Mouse (Mus musculus): Measurements from ENCODE around the gene Aldh3a1.

The Aldh3a1 gene

DNA sequence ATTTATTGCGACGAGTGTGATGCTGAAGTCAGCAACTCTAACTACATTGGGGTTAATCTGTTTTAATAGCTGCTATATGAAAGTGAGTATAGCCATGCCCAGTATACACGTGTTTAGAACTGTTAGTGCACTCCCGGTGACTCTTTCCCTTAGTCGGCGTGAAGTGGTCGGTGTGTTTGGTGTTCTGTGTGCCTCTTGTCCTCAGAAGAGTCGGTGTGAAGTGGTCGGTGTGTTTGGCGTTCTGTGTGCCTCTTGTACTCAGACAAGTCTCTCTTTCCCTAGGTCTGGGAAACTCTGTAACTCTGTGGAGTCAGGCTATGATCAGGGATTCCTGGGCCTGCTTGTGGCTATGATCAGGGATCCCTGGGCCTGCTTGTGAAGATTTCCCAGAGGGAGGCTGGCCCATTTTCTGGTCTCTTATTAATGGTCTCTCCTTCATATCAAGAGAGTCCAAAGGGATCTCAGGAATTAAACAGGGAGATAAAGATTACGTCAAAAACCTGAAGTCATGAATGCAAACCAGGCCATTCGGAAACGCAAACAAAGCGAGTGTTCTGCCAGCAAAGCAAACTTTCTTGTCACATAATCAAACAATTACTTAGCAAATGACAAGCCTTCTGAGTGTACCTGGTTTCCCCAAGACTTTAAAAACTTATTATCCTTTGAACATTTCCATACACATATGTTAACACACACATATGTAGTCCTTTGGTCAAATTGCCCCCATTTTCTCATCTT is 10.6 kb upstream of the Aldh3a1 start:
- in situ Hi-C loops (cut with MboI, MseI): no loop called here

DNA sequence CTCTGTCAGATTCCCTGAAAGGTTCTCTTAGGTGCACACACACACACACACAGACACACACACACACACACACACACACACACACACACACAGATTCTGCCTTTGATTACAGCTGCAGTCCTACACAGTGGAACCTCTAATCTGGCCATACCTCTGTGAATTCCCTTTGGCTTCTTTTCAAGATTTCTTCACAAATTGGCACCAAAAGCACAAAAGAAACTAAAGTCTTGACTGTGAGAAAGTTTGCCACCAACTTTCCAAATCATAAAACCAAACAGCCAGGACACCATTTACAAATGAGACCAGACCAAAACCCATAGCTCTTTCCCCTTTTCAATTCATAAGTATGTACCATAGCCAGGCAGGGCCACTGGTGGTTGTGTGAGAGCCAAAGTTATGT is 9.4 kb upstream of the Aldh3a1 start:
- in situ Hi-C loops (cut with MboI, MseI): no loop called here

DNA sequence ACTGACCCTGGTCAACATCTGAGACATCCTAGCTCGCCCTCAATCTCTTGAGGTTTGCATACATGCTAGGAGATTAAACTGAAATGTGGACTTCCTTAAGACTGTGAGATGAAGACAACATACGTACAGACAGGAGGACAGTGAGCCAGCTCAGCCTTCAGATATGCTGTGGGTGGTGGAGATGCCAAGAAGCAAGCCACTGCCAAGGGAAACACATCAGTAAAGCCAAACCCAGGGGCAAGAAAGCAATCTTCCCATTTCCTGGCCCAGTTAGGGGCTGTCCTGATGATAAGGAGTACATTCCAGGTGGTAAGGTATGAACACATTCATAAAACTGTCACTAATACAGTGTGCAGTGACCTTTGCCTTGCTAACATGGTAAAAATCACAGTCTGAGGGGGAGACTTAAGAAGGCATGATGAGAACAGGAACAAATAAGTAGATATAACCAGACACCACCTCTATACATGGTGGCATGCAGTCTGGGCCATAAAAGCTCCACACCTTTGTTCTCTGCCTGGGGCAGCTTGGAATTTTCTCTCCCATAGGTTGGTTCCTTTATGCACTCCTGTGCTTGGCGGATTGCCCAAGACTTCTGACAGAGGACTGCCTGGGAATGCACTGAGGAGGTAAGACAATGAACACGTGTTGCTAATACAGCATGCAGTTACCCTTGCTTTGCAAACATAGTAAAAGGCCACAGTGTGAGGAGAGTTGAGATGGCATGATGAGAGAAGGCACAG is 7.5 kb upstream of the Aldh3a1 start:
- in situ Hi-C loops (cut with MboI, MseI): loop anchor here (25.0 kb wide), 1 partner anchor 188 kb away; the partner anchor contains the start of gene Slc47a1

DNA sequence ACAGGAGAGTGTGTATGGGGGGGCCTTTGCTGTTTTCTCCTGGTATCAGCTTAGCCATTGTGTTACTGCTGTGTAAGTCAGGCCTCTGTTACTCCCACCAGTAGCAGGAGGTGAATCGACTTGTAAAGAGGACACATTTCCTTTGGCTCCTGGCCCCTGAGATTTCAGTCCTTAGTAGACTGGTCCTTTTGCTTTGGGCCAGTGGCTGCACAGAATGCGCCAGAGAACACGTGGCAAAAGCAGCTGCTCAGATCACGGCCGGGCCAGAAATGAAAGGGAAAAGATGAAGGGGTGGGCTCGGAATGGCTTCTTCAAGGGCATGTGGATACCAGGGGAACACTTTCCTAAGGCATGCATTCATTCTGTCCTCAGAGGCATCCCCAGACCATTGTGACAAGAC is 5.2 kb upstream of the Aldh3a1 start:
- in situ Hi-C loops (cut with MboI, MseI): loop anchor here (25.0 kb wide), 1 partner anchor 185 kb away; the partner anchor contains the start of gene Slc47a1

DNA sequence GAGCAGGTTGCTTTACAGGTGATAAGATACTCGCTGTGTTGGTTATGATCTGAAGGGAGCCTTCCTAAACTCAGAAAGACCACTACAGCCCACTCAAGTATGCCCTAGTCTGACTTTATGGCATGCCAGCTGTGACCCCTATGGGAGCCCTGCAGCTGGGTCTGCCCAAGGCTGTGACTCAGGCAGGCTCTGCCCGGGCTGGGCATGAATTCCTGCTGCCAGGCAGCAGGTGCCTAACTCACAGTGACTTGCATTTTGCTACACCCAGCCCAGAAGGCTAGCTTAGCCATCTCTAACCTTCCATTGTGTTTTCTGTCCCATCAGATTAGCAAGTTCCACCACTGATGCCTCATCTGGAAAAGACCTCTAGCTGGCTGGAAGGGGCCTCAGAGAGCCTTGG is 4.5 kb upstream of the Aldh3a1 start:
- in situ Hi-C loops (cut with MboI, MseI): loop anchor here (25.0 kb wide), 1 partner anchor 184 kb away; the partner anchor contains the start of gene Slc47a1

DNA sequence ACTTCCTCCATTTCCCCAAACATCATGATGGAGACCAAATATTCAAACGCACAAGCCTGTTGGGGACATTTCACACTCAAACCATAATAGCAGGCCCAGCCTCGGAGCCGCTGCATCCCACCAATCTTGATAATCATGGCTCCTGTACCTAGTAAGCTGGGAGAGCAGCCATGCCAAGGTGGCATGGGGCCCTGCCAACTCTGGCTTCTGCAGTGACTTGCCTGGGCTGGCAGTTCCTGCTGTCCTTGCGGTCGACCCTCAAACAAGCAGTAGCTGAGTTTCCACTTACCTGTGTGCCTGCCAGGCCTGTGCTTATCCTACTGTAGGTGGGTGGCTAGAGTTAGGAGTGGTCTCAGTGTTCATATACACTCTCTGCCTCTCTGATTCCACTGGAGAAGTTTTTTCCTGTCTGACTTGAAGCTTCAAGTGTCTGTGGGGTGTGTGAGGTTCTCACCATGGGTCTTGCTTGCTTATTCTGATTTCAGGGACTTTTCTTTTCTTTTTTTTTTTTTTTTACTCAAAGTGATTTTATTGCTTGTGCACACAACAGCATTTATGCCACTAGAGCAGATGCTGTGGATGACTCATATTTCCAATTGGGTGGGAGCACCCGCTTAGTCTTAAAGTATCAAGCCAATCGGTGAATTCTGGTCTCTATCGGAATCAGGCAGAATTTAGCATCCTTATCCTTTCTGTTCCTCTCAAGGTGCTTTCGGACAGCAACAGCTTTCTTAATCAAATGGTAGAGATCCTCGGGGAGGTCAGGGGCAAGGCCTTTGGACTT is 2.0 kb upstream of the Aldh3a1 start:
- in situ Hi-C loops (cut with MboI, MseI): loop anchor here (25.0 kb wide), 1 partner anchor 182 kb away; the partner anchor contains the start of gene Slc47a1

DNA sequence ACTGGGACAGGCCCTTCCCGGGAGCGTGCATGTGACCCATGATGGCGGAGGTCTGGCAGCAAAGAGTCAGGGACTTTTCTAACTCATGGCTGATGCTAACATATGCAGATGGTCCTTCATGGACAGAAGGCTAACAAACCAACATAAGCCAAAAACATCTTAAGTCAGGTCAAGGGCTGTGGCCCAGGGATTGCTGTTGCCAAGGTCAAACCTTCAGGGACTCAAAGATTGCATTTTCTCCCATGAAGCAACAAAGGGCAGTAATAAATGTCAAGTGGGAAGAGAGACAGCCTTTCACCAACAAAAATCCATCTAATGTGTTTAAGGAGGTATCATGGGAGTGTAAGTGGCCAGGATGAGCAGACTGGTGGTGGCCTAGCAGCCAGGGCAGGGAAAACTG is 1.2 kb upstream of the Aldh3a1 start:
- in situ Hi-C loops (cut with MboI, MseI): loop anchor here (25.0 kb wide), 1 partner anchor 181 kb away; the partner anchor contains the start of gene Slc47a1

DNA sequence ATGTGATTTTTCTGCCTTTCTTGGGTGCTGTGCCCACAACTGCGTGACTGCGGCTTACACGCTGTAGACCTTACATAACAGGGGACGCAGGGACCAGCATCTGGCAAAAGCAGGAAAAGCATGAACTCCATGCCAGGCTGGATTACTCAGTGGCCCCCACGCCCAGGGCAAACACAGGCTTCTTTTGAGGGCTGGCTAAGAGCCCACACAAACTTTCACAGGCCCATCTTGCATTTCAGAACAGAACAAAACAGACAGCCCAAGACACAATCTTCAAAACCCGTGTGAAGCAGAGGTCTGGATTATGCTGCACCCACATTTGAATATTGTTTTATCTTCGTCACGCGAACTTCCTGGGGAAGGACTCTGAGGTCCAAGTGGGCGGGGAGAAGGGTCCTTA is 979 bp downstream of the Aldh3a1 start:
- in situ Hi-C loops (cut with MboI, MseI): loop anchor here (25.0 kb wide), 1 partner anchor 179 kb away; the partner anchor contains the start of gene Slc47a1

DNA sequence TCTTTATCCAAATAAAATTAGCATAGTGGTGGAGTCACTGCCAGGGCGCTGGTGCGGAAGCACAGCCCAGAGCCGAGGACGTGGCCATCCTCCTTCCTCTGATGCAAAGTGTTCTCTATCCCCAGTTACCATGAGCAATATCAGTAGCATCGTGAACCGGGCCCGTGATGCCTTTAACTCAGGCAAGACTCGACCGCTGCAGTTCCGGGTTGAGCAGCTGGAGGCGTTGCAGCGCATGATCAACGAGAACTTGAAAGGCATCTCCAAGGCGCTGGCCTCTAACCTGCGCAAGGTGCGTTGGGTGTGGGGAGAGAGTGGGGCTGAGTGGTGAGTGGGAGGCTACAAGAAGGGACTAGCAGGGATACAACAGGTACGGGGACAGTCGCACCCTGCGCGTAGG is 4.8 kb downstream of the Aldh3a1 start:
- in situ Hi-C loops (cut with MboI, MseI): loop anchor here (25.0 kb wide), 1 partner anchor 175 kb away; the partner anchor contains the start of gene Slc47a1

DNA sequence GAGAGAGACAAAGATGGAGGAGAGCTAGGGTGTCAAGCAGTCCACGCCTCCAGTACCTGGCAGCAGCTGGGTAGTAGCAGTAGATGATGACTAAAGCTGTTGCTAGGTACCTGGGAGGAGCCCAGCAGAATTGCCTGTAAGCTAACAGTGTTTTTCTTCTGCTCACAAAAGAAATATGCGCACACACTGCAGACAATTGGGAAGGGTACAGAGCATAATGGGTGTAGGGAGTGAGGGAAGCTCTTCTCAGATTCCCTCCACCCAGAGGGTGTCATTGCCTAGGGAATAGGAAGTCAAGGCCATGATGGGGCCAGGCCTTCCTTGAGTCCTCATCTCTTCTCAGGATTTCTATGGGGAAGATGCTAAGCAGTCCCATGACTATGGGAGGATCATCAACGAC is 8.6 kb downstream of the Aldh3a1 start:
- in situ Hi-C loops (cut with MboI, MseI): loop anchor here (25.0 kb wide), 1 partner anchor 171 kb away; the partner anchor contains the start of gene Slc47a1

DNA sequence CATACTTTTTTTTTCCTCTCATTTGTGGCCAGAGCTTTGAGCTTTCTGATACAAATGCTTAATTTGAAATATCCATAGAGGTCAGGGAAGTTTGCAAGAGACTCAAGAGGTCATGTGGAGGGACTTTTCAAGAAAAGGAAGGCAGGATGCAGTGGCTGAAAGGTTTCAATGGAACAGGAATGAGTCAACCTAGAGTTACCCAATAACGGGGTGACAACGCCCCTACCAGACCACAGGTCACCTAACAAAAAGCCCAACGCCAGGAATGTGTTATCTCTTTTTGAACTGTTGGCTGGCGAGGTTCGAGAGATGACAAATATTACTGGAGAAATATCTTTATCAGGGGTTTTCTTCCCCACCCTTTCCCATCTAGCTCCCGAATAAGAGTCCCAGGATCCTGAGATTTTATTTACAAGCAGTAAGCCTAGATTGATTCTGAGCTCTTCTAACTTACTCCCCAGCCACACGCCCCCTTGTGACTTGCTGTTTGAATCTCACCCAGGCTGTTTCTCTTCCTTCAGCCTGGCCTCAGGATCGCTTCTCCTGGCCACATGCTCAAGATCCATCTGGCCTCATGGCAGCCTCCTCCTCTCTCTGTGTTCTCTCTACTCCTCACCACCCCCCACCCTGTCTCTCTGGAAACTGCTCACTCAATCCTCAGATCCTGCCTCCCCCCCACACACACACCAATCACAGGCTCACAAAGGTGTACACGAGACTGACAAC is 13.0 kb downstream of the Aldh3a1 start:
- in situ Hi-C loops (cut with MboI, MseI): loop anchor here (25.0 kb wide), 1 partner anchor 167 kb away; the partner anchor contains the start of gene Slc47a1

DNA sequence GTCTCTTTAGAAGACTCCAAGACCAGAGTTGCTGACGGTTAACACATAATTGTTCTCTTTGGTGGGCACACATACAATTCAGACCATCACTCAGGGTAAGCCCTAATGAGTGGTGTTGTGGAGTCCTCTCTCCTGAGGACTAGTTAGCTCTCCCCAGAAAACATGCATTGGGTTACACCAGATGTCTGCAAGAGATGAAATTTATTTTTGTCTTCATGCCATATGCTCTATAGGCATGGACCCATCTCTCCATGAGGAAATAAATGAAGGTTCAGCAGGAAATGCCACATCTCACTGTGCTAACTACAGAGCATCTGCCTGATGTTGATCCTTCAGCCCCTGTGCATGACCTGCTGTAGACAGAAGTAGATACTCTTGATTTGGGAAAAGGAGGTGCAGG is 14.7 kb downstream of the Aldh3a1 start:
- in situ Hi-C loops (cut with MboI, MseI): loop anchor here (25.0 kb wide), 1 partner anchor 165 kb away; the partner anchor contains the start of gene Slc47a1

DNA sequence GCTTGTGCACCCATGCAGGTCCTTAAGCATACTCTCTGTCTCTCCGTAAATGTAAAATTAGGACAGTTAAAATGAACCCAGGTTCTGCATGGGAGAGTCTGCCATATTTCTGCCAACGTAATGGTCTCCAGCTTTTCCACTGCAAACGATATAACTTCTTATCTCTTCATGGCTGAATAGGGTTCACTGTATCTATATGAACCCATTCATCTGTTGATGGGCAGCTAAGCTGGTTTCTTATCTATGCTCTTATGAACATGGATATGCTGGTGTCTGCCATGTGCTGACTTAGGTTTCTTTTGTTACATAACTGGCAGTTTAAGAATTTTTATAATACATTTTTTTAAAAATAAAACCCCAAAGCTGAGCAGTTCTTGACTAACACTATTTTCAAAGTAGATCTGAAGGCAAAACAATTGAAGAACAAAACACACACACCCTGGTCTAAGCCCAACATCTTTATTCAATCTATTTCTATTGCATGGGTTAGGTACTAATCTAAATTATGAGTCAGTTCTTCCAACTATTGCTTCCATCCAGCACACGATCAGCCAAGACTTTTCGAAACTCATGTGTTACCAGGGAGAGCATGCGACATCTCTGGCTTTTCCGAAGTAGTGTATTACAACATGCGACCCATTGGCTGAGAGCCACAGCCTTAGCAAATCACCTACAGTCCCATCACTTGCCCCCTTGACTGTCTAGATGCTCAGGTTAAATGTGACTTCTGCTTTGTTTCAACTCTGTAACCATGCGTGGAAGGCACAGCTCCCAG is 15.8 kb downstream of the Aldh3a1 start:
- in situ Hi-C loops (cut with MboI, MseI): loop anchor here (25.0 kb wide), 1 partner anchor 164 kb away; the partner anchor contains the start of gene Slc47a1

DNA sequence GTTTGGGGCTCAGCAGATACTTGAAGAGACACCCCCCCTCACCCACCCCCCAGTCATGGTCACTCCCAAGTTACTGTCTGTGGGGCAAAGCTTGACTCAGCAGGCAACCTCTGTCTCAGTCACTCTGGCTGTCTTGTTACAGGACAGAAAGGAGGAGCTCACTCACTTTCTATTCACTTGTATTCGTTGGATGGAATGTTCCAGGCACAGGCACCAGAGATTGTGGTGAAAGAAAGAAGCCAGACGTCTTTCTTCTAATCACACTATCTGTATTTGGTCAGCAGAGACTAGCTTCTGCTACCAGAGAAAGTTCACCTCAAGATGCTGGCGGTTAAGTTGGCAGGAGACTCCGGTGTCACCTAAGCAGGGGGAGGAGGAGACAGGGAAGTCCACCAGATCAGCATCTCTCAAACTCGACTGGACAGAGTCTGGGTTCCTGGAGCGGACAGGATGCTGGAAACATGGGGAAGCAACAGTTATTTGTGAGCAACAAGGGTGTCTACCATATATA is 17.0 kb downstream of the Aldh3a1 start:
- in situ Hi-C loops (cut with MboI, MseI): loop anchor here (25.0 kb wide), 1 partner anchor 163 kb away; the partner anchor contains the start of gene Slc47a1

DNA sequence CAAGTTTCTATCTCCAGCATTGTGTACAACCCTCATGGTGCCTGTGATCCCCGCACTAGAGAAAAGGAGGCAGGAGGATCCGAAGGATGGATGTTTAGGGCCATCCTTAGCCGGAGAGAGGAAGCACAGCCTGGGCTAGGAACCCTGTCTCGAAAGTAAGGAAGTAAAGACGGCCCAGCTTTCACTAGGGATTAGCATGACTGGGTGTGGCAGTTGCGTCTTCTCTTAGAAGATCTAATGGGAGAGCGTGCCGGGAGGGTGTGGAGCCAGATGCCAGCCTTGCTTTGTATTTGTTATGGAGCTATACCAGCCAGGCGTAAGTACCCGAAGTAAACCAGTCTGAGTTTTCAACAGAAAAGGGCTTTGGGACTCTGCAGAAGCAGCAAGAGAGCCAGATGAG is 17.6 kb downstream of the Aldh3a1 start:
- in situ Hi-C loops (cut with MboI, MseI): loop anchor here (25.0 kb wide), 1 partner anchor 162 kb away; the partner anchor contains the start of gene Slc47a1

DNA sequence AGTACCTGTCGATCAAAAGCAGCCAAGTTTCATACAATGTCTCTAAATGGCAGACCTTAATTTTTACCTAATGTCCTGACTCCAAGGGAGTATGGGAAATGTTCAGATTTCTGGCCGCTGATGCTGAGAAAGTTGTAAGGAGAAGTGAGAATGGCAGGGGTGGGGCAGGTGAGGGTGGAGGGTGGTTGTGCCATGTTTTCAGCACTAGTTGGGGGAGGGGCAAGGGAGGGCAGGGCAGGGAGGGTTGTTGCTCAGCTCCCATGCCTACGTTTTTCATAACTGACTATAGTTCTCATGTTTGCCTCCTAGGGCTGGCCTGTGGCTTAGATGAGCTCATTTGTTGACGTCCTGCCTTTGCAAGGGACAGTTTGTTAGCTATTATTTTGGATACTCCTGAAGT is 18.2 kb downstream of the Aldh3a1 start:
- in situ Hi-C loops (cut with MboI, MseI): no loop called here

DNA sequence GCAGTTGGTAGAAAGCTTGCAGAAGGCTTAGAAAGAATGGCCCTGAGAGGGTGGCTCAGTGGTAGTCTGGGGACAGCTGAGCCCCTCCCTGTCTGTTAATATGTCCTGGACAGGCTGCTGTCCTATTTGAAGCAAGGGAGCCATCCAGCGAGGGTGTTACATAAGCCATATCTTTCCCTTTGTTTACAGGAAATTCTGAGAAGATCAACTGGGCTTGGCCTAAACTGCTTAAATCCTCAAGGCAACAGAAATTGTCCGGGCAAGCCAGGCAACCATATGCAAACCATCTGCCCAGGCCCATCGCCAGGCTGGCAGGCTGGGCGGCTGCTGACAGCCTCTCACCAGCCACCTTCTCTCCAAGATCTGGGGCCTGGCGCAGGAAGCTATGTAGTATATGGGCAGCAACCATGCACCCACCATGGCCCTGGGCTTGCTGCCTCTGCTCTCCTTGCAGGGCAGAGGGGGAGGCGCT is 18.6 kb downstream of the Aldh3a1 start:
- in situ Hi-C loops (cut with MboI, MseI): no loop called here

DNA sequence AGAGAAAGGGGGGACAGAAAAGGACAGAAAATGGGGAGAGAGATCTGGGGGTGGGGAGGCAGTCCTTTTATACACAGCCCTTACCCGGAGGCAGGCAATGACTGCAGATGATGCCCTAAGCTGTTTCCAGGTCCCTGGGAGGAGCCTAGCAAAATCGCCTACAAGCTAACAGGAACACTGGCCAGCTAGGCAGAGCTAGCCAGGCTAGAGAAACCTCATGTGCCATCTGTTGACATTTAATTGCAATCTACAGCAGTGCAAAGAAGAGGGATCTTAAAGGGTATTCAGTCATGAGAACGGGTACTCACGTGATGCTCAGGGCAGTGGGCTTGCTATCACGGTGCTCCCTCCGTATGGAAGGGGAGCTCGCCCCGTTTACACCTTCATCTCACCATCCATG is 20.5 kb downstream of the Aldh3a1 start:
- in situ Hi-C loops (cut with MboI, MseI): no loop called here

DNA sequence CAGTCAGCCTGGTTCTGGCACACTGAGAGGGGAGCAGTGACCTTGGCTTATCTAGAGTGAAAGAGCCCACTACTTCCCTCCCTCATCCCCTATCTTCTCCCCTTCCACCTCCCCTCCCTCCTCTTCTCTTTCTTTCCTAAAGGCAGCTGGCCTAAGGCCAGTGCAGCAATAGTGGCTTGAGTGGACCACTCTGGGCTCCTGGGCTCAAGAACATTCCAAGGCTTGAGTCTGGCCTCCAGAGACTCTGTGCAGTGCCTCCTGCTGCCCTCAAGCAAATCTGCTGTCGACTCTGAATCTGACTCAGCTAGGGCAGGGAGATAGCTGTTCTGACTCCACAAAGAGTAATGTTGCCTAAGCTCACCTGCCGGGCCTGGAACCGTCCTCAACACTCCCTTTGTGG is 21.1 kb downstream of the Aldh3a1 start:
- in situ Hi-C loops (cut with MboI, MseI): no loop called here
